Mouse (Mus musculus): ENCODE data around the gene Fgd5.

The Fgd5 gene

GRCm38 (mm10) chr6:92004806-92005205, 26.1 kb downstream of the Fgd5 start:
- no peak for DNase-seq (ENCODE audit: low read depth, low spot score)

DNA sequence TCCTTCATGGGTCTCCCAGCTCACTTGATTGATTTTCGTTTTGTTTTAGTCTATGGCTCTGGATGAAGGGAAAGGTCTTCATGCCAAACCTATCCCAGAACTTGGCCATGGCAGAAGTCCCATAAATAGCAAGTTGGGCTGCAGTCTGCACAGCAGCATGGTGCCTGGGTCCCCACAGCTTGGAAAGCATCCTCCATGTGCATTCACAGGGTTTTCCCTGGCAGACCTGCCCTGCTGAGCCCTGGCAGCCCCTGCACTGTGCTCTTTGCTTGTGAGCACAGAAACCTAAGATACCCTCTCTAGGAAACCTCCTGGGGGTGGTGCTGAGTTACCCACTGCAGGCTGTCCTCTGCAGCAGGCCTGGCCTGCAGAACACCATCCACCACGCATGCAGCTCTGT, 32.2 kb downstream of the Fgd5 start:
- no peak for DNase-seq (ENCODE audit: low read depth, low spot score)

- DNase-seq (ENCODE audit: low read depth, low spot score), result no peak
These were observed 33.7 kb downstream of the Fgd5 start for GRCm38 (mm10) chr6:92012413-92012812.

- no peak for DNase-seq (ENCODE audit: low read depth, low spot score)
These were observed 34.4 kb downstream of the Fgd5 start for GRCm38 (mm10) chr6:92013035-92013434.

GRCm38 (mm10) chr6:92013620-92014019, 34.9 kb downstream of the Fgd5 start:
- DNase-seq (ENCODE audit: low read depth, low spot score), result no peak

DNA sequence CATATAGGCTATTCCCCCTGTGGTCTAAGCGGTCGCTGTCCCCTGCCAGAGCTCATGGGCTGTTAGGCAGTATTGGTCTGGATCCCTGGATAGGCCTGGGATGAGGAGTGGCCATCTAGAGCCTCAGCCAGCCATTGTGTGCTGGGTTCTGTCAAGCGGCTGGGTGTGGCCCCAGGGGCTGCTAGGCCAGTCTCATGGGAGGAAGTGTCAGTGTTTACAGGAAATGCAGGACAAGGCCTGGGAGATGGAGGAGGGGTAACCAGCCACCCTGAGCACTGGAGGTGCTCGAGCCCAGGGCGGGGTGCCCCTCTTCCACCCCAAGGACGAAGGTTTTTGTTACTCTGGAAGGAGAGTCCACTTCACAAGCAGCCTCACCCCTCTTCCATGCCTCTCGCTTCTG, 36.3 kb downstream of the Fgd5 start:
- DNase-seq (ENCODE audit: low read depth, low spot score), result no peak

DNA sequence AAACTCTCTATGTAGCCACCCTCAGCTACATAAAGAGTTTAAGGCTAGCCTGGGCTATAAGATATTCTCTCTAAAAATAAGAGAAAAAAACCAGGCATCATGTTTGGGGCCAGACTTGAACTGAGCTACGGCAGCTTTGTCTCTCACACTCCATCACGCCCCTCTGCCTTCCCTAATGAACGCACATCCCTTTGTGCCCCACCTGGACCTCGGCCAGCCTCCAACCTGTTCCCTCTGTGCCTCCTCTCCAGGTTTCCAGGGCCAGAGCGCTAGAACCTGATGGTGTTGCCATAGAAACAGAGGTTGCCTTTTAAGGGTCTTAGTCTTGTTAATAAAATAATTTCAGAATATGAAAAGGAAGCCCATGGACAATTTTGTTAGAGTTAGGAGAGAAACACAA, 37.2 kb downstream of the Fgd5 start:
- DNase-seq (ENCODE audit: low read depth, low spot score), result no peak

- DNase-seq (ENCODE audit: low read depth, low spot score), result no peak
These were observed 38.1 kb downstream of the Fgd5 start for GRCm38 (mm10) chr6:92016738-92017137.

- no peak for DNase-seq (ENCODE audit: low read depth, low spot score)
These were observed 39.7 kb downstream of the Fgd5 start for GRCm38 (mm10) chr6:92018421-92018820.

GRCm38 (mm10) chr6:92021061-92021460, 42.4 kb downstream of the Fgd5 start:
- no peak for DNase-seq (ENCODE audit: low read depth, low spot score)

DNA sequence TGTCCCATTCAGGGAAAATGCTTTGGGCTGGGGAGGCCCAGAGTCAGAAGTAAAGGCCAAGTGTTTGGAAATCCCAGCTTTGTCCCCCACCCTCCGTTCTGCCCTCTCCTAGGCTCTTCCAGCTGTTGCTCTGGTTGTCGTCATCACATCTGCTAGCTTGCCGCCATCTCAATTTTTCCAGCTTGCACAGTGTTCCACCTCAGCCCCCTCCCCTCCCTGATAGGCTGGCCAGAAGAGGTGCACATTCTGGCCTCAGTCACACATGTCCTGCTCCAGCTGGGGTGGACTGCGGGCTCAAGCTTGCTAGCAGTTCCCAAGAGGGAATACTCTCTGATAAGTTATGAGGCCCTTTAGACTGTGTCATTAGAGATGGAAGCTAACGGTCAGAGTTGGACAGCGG, 42.8 kb downstream of the Fgd5 start:
- no peak for DNase-seq (ENCODE audit: low read depth, low spot score)

DNA sequence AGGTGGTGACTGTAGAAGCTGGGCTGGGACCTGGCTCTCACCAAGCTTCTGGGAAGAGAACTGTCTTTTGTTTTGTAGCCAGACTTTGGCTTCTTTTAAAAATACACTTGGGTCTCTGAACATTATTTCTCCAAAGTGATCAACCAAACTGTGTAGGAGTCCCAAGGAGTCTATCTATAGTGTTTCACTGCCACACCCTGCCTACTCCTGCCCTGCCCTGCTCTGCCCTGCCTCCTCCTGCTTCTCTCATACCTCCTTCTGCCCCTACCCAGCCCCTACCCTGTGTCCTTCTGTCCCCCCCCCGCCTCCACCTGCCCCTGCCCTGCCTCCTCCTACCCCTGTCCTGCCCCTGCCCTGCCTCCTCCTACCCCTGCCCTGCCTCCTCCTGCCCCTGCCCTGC, 46.6 kb downstream of the Fgd5 start:
- no peak for DNase-seq (ENCODE audit: low read depth, low spot score)

DNA sequence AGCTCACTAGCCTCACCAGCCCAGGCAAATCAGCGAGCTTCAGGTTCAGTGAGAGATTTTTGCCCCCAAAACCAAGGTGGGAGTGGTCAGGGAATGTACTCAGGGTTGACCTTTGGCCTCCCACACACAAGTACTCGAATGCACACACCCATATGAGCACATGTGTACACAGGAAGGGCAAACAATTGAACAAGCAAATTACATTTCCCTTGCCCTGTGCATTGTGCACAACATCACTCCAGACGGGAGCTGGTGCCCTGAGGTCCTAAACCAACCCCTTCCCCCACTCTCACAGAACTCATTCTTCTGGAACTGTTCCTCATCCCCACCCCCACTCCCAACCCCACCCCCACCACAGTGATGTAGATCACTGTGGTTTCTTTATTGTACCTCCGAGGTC, 48.7 kb downstream of the Fgd5 start:
- no peak for DNase-seq (ENCODE audit: low read depth, low spot score)

- DNase-seq (ENCODE audit: low read depth, low spot score), result no peak
These were observed 52.0 kb downstream of the Fgd5 start for GRCm38 (mm10) chr6:92030646-92031045.

DNA sequence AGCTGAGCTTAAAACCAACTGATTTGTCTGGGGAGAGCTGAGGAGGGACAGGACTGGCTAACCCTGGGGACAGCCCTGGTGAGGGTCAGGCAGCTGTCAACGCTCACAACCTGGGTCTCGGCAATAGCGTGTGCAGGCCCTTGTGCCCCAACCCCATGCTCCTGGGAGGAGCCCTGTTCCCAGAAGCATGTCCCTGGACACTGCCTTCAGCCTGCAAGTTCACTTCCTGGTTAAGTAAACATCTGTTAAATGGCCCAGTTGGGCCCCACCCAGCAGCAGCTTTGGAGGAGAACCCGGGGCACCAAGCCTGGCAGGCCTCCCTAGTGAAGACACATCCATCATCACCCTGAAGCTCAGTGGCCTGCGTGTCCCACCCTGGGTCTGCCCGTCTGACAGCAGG, 56.0 kb downstream of the Fgd5 start:
- DNase-seq (ENCODE audit: low read depth, low spot score), result no peak

DNA sequence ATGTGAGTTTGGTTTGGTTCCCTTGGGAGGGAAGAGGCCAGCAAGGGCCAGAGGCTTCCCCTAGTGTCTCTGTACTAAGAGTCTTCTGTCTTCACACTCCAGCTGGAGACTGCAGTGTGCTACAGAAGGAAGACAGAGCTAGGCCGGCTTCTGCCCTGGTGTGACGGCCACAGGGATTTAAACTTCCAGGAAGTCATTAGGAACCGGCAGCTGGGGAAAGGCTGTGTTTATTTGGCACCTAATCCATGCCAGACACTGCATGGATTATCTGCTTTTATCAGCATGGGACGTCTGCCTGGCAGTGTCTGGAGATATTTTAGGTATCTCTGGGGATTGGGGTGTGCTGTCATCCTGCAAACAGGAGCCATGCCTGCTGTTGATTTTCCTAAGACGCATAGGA, 57.7 kb downstream of the Fgd5 start:
- no peak for DNase-seq (ENCODE audit: low read depth, low spot score)

DNA sequence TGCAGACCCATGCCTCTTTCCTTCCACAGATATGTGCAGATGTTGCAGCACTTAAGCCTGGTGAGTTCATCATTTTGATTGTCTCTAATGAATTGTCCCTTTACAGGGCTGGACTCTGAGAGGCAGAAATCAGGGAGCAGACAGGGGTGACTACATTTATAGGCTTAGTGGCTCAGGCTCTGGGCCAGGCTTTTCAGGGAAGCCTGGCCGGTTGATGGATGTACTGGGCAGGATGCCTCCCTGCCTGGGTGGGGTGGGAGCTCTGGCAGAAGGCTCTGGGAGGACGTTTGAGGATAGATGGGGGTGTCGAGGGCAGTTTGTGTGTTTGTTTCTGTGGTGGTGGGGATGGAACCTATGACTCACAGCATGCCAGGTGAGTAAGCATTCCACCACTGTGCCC, 59.5 kb downstream of the Fgd5 start:
- DNase-seq (ENCODE audit: low read depth, low spot score), result no peak

- no peak for DNase-seq (ENCODE audit: low read depth, low spot score)
These were observed 62.6 kb downstream of the Fgd5 start for GRCm38 (mm10) chr6:92041271-92041670.

GRCm38 (mm10) chr6:92042055-92042454, 63.4 kb downstream of the Fgd5 start:
- no peak for DNase-seq (ENCODE audit: low read depth, low spot score)

DNA sequence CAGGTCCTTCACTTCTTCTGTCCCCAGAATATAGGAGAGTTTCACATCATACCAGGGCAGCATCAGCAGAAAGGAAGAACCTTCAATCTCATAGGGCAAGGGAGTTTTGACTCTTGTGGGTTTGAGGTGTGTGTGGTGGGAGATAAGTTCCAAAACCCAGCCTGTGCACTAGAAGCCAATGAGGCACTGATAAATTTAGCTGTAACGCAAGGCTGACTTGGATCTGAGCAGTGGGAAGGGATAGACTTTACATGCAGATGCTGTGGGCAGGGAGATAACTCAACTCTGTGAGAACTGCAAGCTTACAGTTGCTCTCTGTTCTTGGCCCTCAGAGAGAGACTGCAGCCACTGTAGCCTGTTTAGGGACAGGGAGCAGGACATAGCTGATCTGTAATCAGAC, 64.2 kb downstream of the Fgd5 start:
- no peak for DNase-seq (ENCODE audit: low read depth, low spot score)

GRCm38 (mm10) chr6:92057768-92058167, 79.1 kb downstream of the Fgd5 start:
- DNase-seq (ENCODE audit: low read depth, low spot score), result no peak

DNA sequence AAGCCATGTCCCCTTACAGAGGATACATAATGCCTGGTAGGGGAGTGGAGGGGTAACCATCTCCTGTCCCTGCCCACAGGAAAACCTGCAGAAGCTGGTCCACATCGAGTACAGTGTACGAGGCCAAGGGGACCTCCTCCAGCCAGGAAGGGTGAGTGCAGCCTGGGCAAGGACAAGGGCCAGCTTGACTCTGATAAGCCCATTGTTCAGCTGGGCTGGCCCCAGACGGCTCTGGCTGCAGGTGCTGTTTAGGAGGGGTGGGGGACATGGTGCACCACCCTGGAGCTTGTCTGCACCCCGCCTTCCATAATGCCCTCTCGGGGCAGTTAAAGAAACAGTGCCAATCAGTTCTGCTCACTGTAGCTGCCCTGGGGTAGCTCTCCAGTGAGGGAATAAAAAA, 83.0 kb downstream of the Fgd5 start:
- no peak for DNase-seq (ENCODE audit: low read depth, low spot score)

GRCm38 (mm10) chr6:92063452-92063851, 84.8 kb downstream of the Fgd5 start:
- DNase-seq (ENCODE audit: low read depth, low spot score), result no peak

DNA sequence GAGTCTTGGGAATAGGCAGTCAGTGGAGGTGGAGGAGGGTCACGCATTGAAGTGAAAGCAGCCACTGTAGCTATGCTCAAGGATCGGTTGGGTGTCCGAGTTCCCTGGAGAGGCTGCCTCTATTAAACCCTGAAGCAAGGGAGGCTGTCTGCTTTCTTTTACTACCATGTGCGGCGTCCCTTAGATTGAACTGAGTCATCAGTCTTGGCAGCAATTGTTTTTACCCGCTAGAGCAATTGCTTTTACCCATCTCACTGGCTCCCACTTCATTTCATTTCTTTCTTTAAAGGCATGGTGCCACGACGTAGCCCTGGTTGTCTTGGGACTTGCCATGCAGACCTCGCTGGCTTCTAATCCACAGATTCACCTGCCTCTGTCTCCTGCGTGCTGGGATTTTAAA, 85.4 kb downstream of the Fgd5 start:
- no peak for DNase-seq (ENCODE audit: low read depth, low spot score)
